Mouse (Mus musculus) stomach, embryonic 16.5 days (tissue): ENCODE data around the gene Rbms1. TPM values are rescaled to one million over a fixed set of nuclear protein-coding genes. Genes with fewer than 3 reads are reported as not detected.

Source experiments
- ATAC-seq: fragments of 200-750 bp; cut with Nextera tagmentation; 2 replicates; pipeline ENCODE4 v1.8.0; 2017; ENCODE audit warnings: moderate number of reproducible peaks, moderate TSS enrichment; ENCODE audit not compliant: insufficient read depth, low FRiP score
- H3K27ac ChIP-seq: fragments of 300-500 bp; sonication (generic); 2 replicates; pipeline ENCODE4 v1.5.1; 2014; ENCODE audit warnings: low read length
- H3K27me3 ChIP-seq: fragments of 300-500 bp; sonication (generic); 2 replicates; pipeline ENCODE4 v1.6.1; 2014; ENCODE audit warnings: low read length, control low read depth, mixed read lengths; ENCODE audit not compliant: control insufficient read depth, insufficient read depth
- H3K36me3 ChIP-seq: fragments of 300-500 bp; sonication (generic); 2 replicates; pipeline ENCODE4 v1.6.1; 2014; ENCODE audit warnings: low read length; ENCODE audit not compliant: control insufficient read depth, insufficient read depth
- H3K4me1 ChIP-seq: fragments of 300-500 bp; sonication (generic); 2 replicates; pipeline ENCODE4 v1.6.1; 2014; ENCODE audit warnings: low read length, control low read depth, mixed read lengths; ENCODE audit not compliant: control insufficient read depth, insufficient read depth
- H3K4me2 ChIP-seq: fragments of 300-500 bp; sonication (generic); 2 replicates; pipeline ENCODE4 v1.6.1; 2014; ENCODE audit warnings: low read depth, low read length, mixed read lengths
- H3K4me3 ChIP-seq: fragments of 300-500 bp; sonication (generic); replicated peaks from 2 replicates; pipeline ENCODE4 v1.5.1; 2014; ENCODE audit warnings: mild to moderate bottlenecking, low read length
- H3K9ac ChIP-seq: fragments of 300-500 bp; sonication (generic); 2 replicates; pipeline ENCODE4 v1.6.1; 2014; ENCODE audit warnings: low read length
- H3K9me3 ChIP-seq: fragments of 300-500 bp; sonication (generic); replicated peaks from 2 replicates; pipeline ENCODE4 v1.6.1; 2016; ENCODE audit warnings: low read length, control low read depth; ENCODE audit not compliant: control insufficient read depth
- WGBS: fragments of 180-500 bp; shearing (Covaris S2); extraction: QIAGEN DNeasy Blood & Tissue Kit; methylation state at CpG from one replicate; pipeline ENCODE4 v1.1.7; 2014; 5-methylcytosine and 5-hydroxymethylcytosine counted together
- polyA plus RNA-seq: library from polyadenylated mRNA; unstranded; fragments of >200 nt; fragmentation: Nextera tagmentation; extraction: Ambion mirVana; gene quantifications from 2 replicates; pipeline ENCODE4 v1.2.1, GENCODE M21; 2015

The Rbms1 gene
- polyA plus RNA-seq, 1 experiment from 2014 or later = 110 TPM

DNA sequence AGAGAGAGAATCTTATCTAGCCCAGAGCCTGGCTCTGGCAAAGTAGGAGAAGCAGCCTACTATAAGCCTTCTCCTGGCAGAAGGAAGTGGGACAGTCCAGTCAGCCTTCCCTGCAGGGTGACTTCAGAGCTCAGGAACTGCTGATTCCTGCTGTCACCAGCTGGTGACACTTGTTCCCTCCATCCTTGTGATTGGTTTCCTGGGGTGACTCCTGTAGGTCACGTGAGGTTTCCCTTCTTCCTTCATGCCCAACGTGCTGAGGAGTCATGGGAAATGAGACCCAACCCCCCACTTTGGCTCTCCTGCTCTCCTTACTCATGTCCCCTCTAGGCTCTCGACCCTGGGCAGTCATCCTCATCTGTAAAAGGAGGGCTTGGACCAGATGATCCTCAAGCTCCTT is 14.8 kb downstream of the Rbms1 start:
- Histone ChIP-seq H3K9me3 (no peaks in the 10 kb centered on the region), H3K27me3 (no peaks in the 10 kb centered on the region), H3K27ac (no peak overlapping the region), H3K9ac (no peak overlapping the region), H3K36me3 (no peaks in the 10 kb centered on the region), H3K4me2 (no peak overlapping the region), H3K4me3 (no peak overlapping the region), H3K4me1 (no peaks in the 10 kb centered on the region)
- ATAC-seq = no peak
- 61% methylated on average over 3 of the region's 3 CpGs for WGBS

DNA sequence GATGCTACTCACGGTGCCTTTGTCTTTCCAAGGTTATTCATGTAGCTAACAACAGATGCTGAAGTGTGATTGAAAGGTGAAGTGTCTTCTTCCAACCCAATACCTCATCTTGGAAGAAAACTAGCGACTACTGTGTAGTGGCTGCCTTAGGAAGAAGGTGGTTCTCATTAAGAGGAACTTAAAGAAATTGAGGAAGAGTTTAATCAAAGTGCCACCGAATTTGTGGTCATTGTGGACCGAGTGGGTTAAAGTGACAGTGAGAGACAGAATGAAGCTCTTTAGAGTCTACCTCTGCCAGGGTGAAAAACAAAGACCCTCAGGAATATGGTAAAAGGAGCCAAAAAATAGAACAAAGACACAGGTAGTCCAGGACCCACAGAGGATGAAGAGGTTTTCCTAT is 15.2 kb downstream of the Rbms1 start:
- 93% methylated on average over 4 of the region's 4 CpGs for WGBS

DNA sequence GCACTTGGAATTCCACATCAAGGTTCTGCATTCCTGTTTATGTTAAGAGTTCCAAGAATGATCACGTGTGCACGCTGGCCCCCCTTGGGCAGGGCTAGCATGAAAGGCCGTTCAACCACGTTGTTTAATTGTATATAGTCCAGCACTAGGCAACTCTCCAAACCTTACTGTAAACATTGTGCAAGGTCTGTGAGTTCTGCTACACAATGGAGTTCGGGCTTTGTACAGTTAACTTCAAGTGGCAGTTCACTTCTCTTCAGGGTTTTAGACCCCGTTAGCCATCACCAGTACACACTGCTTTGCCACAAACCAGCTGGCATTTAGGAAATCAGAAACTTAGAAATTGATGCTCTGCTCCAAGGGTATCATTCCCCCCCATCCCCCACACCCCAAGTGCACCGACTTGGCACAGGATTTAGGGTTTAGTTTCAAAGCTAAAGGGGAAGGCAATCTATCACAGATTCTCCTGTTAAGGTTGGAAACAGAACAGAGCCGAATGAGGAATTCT is 22.5 kb downstream of the Rbms1 start:
- H3K36me3 ChIP-seq = no peaks in the 10 kb centered on the region
- H3K4me2 ChIP-seq = peak overlapping the region; percentile 53
- peak overlapping the region; percentile 29 for H3K4me3 ChIP-seq
- peak; percentile 98 for ATAC-seq
- no peak overlapping the region for H3K9ac ChIP-seq
- no peaks in the 10 kb centered on the region for H3K9me3 ChIP-seq
- H3K4me1 ChIP-seq = peaks cover 12% of the 10 kb centered on the region
- no peaks in the 10 kb centered on the region for H3K27me3 ChIP-seq
- 22% methylated on average over 8 of the region's 8 CpGs for WGBS
- H3K27ac ChIP-seq = peak overlapping the region; percentile 84

More for the DNA sequence above, 15.2 kb downstream of the Rbms1 start:
- H3K27ac ChIP-seq = no peak overlapping the region
- no peak overlapping the region for H3K9ac ChIP-seq
- no peaks in the 10 kb centered on the region for H3K4me1 ChIP-seq
- no peaks in the 10 kb centered on the region for H3K9me3 ChIP-seq
- H3K4me3 ChIP-seq = no peak overlapping the region
- no peaks in the 10 kb centered on the region for H3K36me3 ChIP-seq
- no peaks in the 10 kb centered on the region for H3K27me3 ChIP-seq
- ATAC-seq = no peak
- no peak overlapping the region for H3K4me2 ChIP-seq

DNA sequence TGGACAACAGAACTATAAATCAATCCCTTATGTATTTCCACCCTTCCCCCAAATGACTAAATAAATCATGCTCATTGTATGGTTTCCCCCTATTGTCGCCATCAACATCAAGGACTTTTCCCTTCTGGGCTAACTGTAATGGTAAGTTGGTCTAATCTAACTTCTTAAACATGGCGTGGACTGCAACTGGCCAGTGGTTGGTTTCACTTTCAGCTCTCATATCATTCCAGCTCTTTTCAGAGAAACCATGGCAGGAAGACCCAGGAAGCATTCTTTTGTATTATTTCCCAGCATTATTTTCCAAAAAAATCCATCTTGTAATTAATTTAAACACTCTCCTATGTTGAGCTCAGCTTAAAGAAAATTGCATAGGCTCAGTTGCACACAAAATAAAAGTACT is 23.0 kb downstream of the Rbms1 start:
- H3K9ac ChIP-seq = no peak overlapping the region
- H3K27me3 ChIP-seq = no peaks in the 10 kb centered on the region
- WGBS = 41% methylated on average over 2 of the region's 2 CpGs
- peak overlapping the region; percentile 53 for H3K4me2 ChIP-seq
- no peaks in the 10 kb centered on the region for H3K9me3 ChIP-seq
- peak; percentile 23; the same call in 1 of the 2 replicates for ATAC-seq
- peak overlapping the region; percentile 29 for H3K4me3 ChIP-seq
- peaks cover 12% of the 10 kb centered on the region for H3K4me1 ChIP-seq
- peak overlapping the region; percentile 84 for H3K27ac ChIP-seq
- no peaks in the 10 kb centered on the region for H3K36me3 ChIP-seq

DNA sequence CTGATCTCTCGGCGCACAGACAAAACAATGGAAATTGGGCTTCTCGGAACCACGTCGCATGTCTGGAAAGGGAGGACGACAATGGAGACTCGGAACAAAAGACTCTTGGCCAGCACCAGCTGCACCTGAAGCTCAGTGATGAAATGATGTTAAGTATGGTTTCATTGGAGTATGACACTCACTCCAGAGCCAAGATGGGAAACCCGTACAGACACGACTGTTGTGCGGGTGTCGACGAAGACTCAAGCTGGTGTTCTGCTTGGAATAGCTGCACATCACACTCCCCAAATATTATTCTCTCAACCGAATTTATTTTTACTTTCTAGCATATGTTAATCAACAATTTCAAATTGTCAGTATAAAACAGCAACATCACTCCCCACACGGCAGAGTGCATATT is 26.1 kb downstream of the Rbms1 start:
- Histone ChIP-seq H3K36me3 (no peaks in the 10 kb centered on the region), H3K9ac (no peak overlapping the region), H3K4me3 (no peak overlapping the region), H3K27ac (no peak overlapping the region), H3K27me3 (no peaks in the 10 kb centered on the region), H3K4me2 (no peak overlapping the region), H3K4me1 (peaks cover 10% of the 10 kb centered on the region), H3K9me3 (no peaks in the 10 kb centered on the region)
- ATAC-seq = no peak
- WGBS = 84% methylated on average over 14 of the region's 14 CpGs

GRCm38 (mm10) chr2:60928948-60929347 is 34.0 kb downstream of the Rbms1 start:
- Histone ChIP-seq H3K27ac (no peak overlapping the region), H3K27me3 (no peaks in the 10 kb centered on the region), H3K9ac (no peak overlapping the region), H3K9me3 (no peaks in the 10 kb centered on the region), H3K4me3 (no peak overlapping the region), H3K4me2 (no peak overlapping the region), H3K36me3 (no peaks in the 10 kb centered on the region), H3K4me1 (peaks cover 8% of the 10 kb centered on the region; the same call in 1 of the 2 replicates)
- ATAC-seq = no peak
- WGBS = 85% methylated on average over 5 of the region's 5 CpGs

DNA sequence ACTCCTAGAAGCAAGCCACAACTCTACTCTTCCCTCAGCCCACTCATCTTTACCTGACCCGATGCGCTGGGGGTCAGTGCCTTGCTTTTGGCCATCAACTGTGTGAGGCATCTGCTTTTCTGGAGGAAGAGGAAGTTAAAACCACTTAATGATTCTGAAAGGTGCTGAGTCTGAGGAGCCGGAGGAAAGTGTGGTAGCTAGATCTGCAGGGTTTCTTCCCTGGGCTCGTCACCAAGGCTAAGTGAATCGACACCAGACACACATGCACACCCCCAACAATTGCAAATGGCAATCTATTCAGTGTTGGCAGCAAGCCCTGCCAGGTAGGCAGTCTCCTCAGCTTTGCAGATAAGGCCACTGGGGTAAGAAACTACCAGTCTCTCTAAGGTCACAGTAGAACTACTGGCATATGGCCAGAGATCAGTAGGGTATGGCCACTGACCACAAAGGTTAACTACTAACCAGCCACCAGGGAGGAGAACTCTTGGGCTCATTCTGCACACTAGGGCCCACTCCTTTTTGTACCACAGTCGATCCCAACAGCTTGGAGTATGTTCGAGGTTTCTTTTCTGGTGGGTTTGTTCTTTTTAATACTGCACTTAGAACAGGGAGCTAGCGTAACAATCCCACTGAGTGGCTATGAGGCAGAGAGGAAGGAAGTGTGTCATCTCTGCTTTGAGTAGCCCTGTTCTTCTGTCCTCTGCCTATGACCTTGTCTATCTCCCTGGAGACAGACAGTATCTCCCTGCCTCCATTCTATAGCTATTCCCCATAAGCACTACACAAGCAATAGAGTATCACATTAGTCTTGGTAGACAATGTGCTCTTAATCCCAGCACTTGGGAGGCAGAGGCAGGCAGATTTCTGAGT is 34.9 kb downstream of the Rbms1 start:
- Histone ChIP-seq H3K4me1 (peaks cover 12% of the 10 kb centered on the region), H3K4me3 (no peak overlapping the region), H3K9ac (no peak overlapping the region), H3K9me3 (no peaks in the 10 kb centered on the region), H3K27ac (no peak overlapping the region), H3K27me3 (no peaks in the 10 kb centered on the region), H3K36me3 (no peaks in the 10 kb centered on the region), H3K4me2 (no peak overlapping the region)
- ATAC-seq = 0 out of 2 replicates have a peak, but pooled peaks have one; percentile 17
- 77% methylated on average over 8 of the region's 8 CpGs for WGBS

GRCm38 (mm10) chr2:60925063-60925462 is 37.9 kb downstream of the Rbms1 start:
- H3K27ac ChIP-seq = no peak overlapping the region
- H3K36me3 ChIP-seq = no peaks in the 10 kb centered on the region
- no peak overlapping the region for H3K4me2 ChIP-seq
- no peak for ATAC-seq
- WGBS = 65% methylated on average over 5 of the region's 5 CpGs
- no peaks in the 10 kb centered on the region for H3K9me3 ChIP-seq
- H3K4me1 ChIP-seq = peaks cover 25% of the 10 kb centered on the region
- no peak overlapping the region for H3K4me3 ChIP-seq
- H3K9ac ChIP-seq = no peak overlapping the region
- H3K27me3 ChIP-seq = no peaks in the 10 kb centered on the region

GRCm38 (mm10) chr2:60923756-60924544 is 39.0 kb downstream of the Rbms1 start:
- no peaks in the 10 kb centered on the region for H3K27me3 ChIP-seq
- 58% methylated on average over 11 of the region's 11 CpGs for WGBS
- H3K4me3 ChIP-seq = no peak overlapping the region
- no peaks in the 10 kb centered on the region for H3K9me3 ChIP-seq
- no peak overlapping the region for H3K9ac ChIP-seq
- peaks cover 28% of the 10 kb centered on the region for H3K4me1 ChIP-seq
- H3K36me3 ChIP-seq = no peaks in the 10 kb centered on the region
- ATAC-seq = no peak
- H3K4me2 ChIP-seq = no peak overlapping the region
- no peak overlapping the region for H3K27ac ChIP-seq
